Mouse (Mus musculus) kidney, adult 18-20 months (tissue): Measurements from ENCODE around the gene Rab40c.

Experiments used
- DNase-seq: peaks from one replicate; pipeline ENCODE4 v3.0.0; 2021

Gene Rab40c

DNA sequence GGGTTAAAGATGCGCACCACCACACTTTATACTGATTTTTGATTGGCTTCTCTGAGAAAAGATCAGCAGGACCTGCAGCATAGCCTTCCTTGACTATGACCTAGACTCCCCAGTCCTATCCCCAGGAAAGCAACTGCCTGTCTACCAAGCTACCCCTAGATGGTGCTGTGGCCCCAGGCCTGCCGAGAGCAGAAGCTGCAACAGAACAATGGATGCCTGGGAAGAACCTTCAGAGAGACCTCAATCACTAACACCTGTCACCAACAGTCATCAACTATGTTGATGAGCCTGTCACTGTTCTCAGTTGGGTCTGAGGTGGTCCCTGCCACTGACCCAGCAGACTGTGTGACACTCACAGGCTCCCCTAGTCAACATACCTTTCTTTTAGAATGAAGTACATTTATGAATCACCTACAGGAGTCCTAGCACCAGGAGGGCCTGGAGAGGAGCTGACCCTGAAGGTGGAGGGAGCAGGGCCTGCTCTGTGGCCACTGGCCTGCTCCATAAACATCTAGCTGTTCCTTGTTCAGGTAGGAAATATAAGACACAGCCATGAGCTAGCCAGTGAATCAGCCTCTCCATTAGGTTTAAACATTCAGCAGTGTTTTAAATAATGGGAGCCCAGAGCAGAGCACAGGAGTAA lies 25.4 kb downstream of the Rab40c start:
- peak; percentile 78 for DNase-seq

DNA sequence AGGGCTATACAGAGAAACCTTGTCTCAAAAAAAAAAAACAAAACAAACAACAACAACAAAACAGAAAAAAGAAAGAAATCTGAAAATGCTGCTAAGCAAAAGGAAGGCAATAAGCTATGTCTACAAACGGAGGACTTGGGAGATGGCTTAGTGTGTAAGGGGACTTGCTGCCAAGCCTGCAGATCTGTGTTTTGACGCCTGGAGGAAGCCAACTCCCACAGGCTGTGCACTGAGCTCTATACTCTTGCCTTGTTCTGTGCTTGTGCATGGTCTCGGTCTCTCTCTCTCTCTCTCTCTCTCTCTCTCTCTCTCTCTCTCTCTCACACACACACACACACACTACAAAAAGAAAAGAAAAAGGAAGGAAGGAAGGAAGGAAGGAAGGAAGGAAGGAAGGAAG lies 30.7 kb downstream of the Rab40c start:
- DNase-seq = no peak

DNA sequence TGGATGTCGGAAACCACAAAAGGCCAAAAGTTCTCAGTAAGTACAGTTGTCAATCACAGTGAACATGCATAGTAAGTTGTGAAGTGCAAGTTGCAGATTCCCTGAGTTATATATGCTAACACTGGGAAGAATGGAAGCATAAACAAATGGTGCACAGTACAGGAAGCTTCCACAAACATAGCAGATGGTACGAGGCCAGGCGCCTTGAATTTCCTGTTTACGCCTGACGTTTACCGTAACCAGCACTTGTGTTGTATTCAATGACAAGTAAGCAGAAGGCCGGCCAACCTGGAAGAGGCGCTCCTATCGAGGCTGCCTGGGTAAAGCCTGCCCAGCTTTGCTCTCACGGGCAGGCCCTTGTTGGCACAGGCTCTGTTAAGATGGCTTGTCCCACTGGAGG lies 32.1 kb downstream of the Rab40c start:
- DNase-seq = no peak

DNA sequence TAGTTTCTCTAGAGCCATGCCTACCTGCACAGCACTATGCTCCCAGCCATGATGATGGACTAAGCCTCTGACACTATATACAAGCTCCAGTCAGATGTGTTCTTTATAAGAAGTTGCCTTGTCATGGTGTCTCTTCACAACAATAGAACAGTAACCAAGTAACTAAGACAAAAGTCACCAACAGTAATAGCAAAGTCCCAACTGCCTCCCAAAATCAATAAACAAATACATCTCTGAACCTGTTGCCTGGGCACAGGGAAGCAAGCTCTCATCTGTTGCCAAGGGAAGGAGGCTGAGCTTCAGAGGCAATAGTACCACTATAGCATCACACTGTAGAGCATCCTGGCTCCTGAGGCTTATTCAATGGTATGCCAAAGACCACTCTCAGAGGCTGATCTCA lies 32.7 kb downstream of the Rab40c start:
- no peak for DNase-seq

DNA sequence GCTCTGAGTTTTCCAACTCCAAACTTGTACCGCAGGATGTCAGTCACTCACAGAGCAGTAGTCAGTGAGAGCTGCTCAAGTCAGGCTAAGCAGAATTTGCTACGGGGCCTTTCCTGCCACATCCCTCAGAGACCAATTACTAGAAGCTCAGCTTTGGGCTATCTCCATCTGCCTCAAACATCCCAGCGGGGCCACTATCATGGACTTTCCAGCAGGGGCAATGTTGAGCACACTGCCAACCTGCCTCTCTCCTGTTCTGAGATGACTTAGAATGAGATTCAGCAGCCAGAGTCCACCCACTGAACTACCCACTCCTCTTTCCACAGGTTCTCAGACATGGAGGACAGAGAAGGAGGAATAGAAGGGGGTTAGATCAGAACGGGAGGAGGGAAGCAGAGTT lies 33.9 kb downstream of the Rab40c start:
- DNase-seq = no peak

DNA sequence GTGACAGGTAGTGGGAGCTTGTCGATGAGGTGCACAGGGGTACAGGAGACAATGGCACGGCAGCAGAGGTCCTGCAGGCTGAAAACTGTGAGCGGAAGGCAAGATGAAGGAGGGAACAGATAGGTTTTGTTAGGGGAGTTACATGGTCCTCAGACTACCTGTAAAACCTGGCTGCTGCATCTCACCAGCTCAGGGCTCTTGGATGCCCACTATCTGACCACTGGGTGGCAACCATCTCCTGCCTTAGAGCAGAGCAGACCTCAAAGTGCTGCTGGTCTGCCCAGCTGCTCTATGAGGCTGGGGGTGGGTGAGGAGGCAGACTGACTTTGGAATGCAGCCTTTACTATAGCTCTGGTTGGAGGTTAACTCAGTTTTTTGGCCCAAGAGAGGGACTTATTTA lies 35.7 kb downstream of the Rab40c start:
- no peak for DNase-seq

DNA sequence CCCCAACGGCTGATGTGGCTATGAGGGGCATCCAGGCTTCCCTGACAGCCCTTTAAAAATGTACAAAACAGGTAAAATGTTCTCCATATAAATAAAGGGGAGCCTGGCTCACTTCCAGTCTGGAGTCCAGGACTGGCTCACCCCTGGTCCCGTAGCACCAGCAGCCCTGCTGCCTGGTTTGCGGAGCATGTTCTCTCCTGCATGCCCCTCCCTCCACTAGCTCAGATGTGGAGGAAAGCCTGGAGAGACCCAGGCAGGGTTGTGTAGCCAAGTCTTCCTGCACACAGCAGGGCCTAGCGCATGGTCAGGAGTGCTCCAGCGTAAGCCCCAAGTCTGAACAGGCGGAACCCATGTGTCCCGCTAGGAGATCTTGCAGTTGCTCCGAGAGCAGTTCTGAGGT lies 36.3 kb downstream of the Rab40c start:
- DNase-seq = no peak

DNA sequence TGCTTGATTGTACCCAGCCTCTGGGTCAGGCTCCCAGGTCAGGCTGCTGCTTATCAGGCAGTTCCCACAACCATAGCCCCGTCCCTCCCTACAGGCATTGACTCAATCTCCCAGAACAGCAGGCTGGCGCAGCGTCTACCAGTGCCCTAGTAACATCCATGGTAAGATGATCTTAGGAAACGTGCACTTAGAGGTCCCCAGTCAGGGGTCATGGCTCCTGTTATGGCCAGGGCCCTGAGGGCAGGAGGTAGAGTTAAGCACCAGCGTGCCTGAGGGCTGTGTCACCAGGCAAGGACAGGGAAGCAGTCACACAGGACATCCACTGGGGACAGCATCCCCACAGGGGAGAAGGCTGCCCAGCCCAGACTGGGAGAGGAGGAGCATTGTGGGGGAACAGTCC lies 37.2 kb downstream of the Rab40c start:
- DNase-seq = no peak

DNA sequence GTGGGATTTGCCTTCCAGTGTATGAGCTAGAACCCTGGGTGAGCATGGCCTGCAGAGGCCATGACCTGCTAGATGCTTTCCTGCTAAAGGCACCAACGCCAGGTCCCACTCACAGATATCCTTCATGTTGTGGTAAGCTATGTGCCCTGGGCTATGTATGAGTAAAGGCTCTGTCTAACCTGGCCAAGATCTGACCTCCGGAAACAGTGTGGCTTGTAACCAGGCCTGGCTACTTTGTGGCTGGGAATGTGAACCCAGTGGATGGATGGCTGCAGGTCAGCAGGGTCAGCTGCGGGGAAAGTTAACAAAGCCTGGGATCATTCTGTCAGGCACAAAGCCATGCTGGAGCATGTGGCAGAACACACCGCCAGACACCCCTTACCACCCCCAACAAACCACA lies 37.8 kb downstream of the Rab40c start:
- DNase-seq = no peak

DNA sequence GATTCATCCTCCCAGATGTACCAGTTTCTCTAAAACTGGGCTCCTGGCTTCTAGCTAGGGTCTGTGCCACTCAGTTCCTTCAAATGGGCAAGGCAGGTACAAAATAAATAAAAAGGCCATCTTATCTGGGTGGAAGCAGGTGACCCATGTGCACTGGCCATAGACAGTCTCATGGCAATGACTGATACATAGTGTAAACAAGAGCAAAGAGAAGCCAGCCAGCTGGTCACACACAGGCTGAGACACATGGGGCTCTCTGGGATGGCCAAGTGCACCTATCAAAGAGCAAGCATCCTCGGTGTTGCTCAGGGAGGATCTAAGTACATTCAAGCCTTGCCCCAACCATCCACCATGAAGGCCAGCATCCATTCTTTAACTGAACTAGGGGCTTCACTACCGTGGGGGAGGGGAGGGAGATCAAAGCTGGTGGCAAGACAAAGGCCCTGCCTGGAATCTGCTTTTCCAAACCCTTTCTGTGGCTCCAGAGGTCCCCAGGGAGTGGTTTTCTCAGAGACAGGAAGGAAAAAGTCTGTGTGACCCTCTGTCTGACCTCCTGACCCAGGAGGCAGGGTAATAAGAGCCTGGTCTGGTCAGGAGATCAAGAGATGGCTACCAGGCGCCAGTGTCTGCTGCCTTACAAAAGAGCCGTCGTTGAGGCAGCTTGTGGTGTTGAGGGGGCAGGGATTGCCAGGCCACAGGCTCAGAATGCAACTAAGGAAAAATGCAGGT lies 38.5 kb downstream of the Rab40c start:
- DNase-seq = no peak

DNA sequence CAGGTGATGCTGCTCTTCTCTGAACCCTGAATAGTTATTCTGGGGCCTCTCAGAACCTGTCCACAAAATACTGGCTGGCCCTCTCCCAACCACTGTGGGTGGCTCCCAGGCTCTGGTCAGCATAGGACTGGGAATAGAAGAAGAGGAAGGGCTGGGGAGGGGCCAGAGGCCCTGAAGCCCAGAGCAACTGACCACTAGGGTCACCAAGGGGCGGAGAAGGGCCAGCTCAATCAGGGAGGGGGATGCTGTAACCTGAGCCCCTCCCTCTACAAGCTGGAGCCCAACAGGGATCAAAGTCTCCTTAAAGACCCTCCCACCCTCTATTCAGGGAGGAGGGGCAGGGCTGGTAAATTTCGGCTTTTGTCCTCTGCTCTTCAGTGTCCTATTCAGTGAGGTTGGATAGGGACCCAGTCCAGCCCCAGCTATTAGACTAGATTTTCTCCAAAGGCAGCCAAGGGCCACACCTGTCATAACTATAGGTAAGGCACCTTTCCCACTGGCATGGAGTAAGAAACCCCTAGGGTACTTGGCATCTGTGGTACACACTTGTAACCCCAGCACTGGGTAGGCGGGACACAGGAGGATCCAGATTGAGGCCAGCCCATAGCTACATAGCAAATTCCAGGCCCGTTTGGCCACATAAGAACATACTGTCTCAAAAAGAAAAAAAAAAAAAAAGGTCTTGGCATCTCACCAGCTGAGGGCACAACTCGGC lies 39.2 kb downstream of the Rab40c start, which contains the start of gene Wfikkn1:
TSS of gene Wfikkn1 (minus strand) at position 663 of the 715 bp plus-strand sequence.
- DNase-seq = no peak

DNA sequence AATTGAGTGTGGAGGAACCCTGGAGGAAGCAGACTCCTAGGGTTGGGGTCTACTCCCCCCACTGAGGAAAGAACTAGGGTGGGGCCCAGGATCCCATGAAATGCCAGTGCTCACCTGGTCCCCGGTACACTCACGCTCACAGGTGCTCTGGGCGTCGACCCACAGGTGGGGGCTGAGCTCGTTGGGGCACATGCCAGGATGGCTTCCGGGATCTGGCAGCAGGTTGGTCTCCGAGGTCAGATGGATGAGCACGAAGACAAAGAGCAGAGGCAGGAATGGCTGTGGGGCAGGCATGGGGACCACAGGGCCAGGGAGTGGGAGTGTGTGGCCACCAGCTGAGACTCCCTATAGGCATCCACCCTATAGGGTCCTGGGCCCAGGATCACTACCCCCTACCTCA lies 39.8 kb downstream of the Rab40c start:
- no peak for DNase-seq

DNA sequence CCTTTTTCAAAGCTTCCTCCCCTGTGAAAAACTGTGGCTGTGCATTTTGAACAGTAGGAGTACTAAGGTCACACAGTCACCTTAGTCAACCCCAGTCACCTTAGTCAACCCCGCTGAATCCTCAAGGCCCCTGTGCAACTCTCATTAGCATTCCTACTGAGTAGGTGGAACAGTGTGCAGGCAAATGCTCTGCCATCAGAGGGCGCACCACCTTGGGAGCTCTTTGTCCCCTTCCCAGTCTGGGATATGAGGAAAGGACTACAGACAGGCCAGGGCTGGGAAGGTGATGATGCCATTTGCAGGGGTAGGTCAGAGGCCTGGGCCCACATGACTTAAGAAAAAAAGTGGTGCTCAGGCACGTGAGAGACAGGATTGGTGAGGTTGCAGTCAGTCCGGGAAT lies 40.3 kb downstream of the Rab40c start:
- DNase-seq = peak; percentile 75

DNA sequence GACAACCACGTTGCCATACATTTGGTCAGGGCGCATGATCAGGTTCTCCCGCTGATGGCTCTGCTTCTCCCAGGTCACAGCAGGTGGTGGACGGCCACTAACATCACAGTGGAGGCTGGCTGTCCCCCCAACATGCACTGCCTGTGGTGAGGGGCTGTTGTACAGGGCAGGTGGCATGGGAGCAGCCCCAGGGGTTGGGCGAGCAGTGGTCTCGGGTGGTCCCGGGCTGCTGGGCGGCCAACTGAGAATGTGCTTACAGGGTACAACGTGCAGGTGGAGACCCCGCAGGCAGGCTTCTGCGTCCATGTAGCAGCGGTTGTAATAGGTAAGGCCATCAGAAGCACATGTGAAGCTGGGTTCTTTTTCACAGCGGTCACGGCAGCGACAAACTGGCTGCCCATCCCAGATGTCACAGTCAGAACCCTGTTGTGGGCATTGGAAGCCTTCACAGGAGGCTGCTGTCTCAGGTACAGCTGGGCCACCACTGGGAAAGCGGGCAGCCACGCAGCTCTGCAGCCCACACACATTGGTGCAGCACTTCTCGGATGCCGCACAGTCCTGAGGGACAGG lies 40.8 kb downstream of the Rab40c start:
- DNase-seq = no peak

DNA sequence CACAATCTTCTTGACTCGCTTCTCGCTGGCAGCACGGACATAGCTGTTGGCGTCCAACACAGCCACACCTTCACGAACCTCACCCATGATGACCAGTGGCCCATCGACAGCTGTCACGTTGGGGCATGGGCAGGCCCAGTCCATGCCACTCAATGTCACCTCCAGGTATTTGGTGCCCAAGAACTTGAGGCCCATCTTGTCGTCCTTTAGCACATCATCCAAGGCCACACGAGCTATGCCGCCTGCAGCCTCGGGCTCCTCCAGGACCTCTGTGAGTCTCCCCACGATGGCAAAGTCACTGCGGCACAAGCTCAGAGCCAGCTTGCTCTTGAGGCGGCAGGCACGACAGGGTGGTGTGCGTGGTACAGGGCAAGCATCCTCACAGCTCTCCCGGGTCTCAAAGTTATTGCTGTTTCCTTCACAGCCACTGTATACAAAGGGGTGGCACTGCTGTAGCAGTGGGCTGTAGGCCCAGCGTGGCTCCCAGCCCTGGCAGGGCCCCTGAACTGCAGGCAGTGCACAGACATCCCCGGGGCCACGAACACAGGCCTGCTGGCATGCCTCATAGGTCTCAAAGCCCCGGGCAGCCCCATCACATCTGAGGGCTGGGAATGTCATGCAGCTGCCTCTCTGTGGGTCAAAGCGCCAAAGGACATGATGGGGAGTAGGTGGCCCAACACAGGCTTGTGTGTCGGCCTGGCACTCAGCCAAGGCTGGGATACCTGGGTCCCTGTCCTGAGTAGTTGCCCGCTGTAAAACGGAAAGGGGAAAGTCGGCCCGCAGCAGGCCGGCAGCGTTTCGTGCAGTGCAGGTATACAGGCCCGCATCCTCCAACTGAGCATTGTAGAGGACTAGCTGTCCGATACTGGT lies 41.6 kb downstream of the Rab40c start:
- DNase-seq = no peak

DNA sequence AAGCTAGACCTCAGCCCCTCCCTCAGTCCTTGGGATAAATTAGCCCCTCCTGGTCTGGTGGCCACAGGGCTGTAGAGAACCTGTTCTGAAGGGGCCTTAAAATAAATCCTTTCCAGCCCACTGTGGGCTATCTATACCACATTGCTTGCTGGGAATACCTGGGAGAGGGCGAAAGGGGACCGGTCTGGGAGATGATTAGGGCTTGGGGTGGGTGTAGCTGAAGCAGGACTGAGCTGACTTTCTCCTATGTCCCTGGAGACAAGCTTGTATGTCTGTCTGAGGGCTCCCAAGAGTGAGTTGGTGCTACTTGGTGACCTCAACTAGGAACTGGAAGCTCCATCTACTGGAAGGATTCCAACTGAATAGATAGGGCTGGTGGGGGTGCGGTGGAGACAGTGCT lies 42.5 kb downstream of the Rab40c start:
- DNase-seq = no peak

DNA sequence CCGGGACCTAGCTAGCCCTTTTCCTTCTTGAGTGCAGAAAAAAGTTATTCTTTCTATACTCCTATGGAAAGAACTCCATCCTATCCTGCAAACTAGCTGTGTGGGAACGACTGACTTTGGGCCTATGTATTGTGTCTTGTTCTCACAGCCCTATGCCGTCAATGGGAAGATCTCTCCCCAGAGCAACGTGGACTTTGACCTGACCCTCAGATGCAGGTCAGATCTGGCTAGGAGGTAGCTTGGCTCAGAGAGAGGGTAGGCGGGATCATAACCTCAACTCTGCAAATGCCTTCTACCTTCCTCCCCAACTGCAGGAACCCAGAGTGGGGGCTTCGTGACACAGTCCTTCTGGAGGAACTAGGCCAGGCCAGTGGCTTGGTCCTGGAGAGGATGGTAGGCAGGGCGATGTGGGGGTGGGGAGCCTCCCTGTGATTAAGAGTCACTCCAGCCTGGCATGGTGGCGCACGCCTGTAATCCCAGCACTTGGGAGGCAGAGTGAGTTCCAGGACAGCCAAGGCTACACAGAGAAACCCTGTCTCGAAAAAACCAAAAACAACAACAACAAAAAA lies 43.1 kb downstream of the Rab40c start:
- peak; percentile 76 for DNase-seq

DNA sequence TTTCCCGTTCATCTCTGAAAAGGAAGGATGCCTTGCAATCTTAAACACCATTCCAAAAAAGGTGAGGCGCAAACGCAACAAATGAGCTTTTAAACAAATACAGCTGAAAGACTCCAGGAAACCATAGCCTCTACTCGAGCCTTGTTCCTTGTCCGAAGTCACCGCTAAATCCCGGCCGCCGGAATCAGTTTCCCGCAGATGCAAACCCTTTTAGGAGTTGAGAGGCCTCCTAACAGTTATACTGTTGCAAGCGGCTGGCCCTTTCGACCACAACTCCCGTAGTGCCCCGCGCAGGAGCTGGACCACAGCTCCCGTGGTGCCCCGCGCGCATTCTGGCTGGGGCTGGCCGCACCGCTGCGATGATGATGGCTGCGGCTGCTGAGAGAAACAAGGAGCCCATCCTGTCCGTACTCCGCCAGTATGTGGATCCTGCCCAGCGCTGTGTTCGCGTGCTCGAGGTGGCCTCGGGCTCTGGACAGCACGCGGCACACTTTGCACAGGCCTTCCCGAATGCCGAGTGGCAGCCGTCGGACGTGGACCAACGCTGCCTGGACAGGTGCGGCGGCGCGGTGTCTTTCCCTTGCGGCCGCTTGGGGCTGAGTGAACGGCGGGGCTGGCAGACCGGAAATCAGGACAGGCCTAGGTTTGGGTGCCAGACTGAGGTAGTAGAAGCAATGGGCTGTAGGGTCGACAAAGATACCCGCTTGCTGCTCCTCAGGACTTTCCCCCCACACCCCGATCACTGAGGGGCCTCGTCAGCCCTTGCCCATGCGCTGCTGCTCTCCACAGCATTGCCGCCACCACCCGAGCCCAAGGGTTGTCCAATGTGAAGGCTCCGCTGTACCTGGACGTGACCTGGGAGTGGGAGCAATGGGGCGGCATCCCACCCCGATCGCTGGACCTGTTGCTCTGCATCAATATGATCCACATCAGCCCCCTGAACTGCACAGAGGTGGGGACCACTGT lies 44.1 kb downstream of the Rab40c start:
- DNase-seq = peak; percentile 92

DNA sequence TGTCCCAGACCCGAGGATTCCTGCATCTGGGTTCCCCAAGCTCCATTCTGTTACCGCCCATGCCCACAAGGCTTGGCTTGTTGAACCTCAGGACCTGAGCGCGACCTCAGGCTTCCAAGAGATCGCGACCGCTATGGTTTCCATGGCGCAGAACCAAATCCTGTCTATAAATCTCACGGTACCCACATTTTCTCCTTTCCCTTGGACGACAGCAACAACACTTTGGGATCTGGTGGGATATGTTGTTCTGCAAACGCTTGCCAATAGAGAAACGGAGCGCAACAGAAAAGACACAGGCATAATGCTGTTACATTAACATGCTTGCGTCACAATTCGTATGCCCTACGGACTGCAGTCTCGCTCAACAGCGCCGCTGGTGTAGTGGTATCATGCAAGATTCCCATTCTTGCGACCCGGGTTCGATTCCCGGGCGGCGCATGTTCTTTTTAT lies 44.8 kb downstream of the Rab40c start, which contains the start of gene Mettl26:
TSS of gene Mettl26 (plus strand) at position 354 of the 450 bp plus-strand sequence.
- peak; percentile 98 for DNase-seq

DNA sequence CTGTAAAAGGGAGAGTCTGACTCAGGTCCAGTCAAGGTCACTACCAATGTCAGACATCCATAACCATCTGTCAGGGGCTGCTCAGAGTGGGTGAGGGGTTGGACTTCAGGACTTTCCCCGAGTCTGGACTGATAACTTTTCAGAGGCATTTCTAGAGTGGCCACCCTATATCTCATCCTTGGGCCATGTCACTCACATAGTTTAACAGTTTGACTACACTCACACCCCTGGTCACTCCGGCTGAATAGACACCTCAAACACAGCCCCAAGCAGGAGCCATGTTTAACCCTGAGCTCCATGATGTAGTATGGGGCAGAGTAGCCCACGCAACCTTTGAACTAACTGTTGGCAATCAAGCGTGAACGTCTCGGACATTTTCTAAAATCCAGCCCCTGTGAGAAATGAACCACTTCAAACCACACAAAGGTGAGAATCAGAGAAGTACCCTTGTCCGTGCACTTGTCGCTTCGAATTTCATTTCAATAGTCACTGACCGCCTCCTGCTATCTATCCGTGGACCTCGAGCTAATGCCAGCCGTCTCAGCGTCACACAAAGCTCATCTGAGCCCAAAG lies 45.3 kb downstream of the Rab40c start:
- no peak for DNase-seq
